Mouse (Mus musculus) heart, postnatal 0 days (tissue): ENCODE data around the gene 2410002F23Rik. TPM values are rescaled to one million over a fixed set of nuclear protein-coding genes. Genes with fewer than 3 reads are reported as not detected.

ENCODE experiments used
- ATAC-seq: fragments of 200-750 bp; cut with Nextera tagmentation; 2 replicates; pipeline ENCODE4 v1.8.0; 2017; ENCODE audit warnings: low read depth, moderate number of reproducible peaks, moderate library complexity; ENCODE audit not compliant: insufficient read depth
- DNase-seq: peaks from one replicate; pipeline ENCODE4 v3.0.0-alpha.2; 2016; ENCODE audit warnings: low spot score
- H3K27ac ChIP-seq: fragments of 300-500 bp; sonication (generic); 2 replicates; pipeline ENCODE4 v1.5.1; 2014; ENCODE audit warnings: low read depth, mild to moderate bottlenecking
- H3K27me3 ChIP-seq: fragments of 300-500 bp; sonication (generic); 2 replicates; pipeline ENCODE4 v1.6.1; 2014; ENCODE audit warnings: low read length, mixed read lengths; ENCODE audit not compliant: control insufficient read depth, insufficient read depth
- H3K36me3 ChIP-seq: fragments of 300-500 bp; sonication (generic); replicated peaks from 2 replicates; pipeline ENCODE4 v1.6.1; 2014; ENCODE audit warnings: low read length, mixed read lengths; ENCODE audit not compliant: control insufficient read depth, insufficient read depth
- H3K4me1 ChIP-seq: fragments of 300-500 bp; sonication (generic); 2 replicates; pipeline ENCODE4 v1.6.1; 2014; ENCODE audit warnings: antibody characterized with exemption; ENCODE audit not compliant: control insufficient read depth, insufficient read depth
- H3K4me2 ChIP-seq: fragments of 300-500 bp; sonication (generic); 2 replicates; pipeline ENCODE4 v1.6.1; 2014; ENCODE audit warnings: low read depth, mild to moderate bottlenecking, low read length, moderate library complexity
- H3K4me3 ChIP-seq: fragments of 300-500 bp; sonication (generic); 2 replicates; pipeline ENCODE4 v1.5.1; 2014; ENCODE audit warnings: low read depth, low read length
- H3K9ac ChIP-seq: fragments of 300-500 bp; sonication (generic); replicated peaks from 2 replicates; pipeline ENCODE4 v1.6.1; 2014; ENCODE audit warnings: low read depth, low read length, mixed read lengths
- H3K9me3 ChIP-seq: fragments of 300-500 bp; sonication (generic); replicated peaks from 2 replicates; pipeline ENCODE4 v1.6.1; 2016; ENCODE audit warnings: low read length; ENCODE audit not compliant: control insufficient read depth
- CTCF ChIP-seq: IDR thresholded peaks from 2 replicates; pipeline ENCODE4 v1.5.1; 2016; ENCODE audit warnings: antibody characterized with exemption, control low read depth, low read depth
- EP300 ChIP-seq: IDR thresholded peaks from 2 replicates; pipeline ENCODE4 v1.6.1; 2016; ENCODE audit warnings: antibody characterized with exemption, low read depth
- WGBS: fragments of 180-500 bp; shearing (Covaris S2); extraction: QIAGEN DNeasy Blood & Tissue Kit; methylation state at CpG from one replicate; pipeline ENCODE4 v1.1.7; 2014; 5-methylcytosine and 5-hydroxymethylcytosine counted together
- polyA plus RNA-seq: library from polyadenylated mRNA; unstranded; fragments of >200 nt; fragmentation: Nextera tagmentation; extraction: Ambion mirVana; gene quantifications from 2 replicates; pipeline ENCODE4 v1.2.1, GENCODE M21; 2015
- total RNA-seq: library from RNA; depleted of rRNA; stranded (reverse); fragments of >200 nt; gene quantifications from 2 replicates; pipeline ENCODE4 v1.2.3, GENCODE M21; 2014; ENCODE audit warnings: low replicate concordance

2410002F23Rik gene
- total and polyA plus RNA-seq, 2 experiments from 2014 or later = 53.1 to 130 TPM

GRCm38 (mm10) chr7:44257278-44257677 is 10.8 kb downstream of the 2410002F23Rik start, which contains the start of gene Acp4:
Gene Acp4, minus strand, starts transcription at chr7:44257378.
- Histone ChIP-seq H3K27me3 (peaks cover 5% of the 10 kb centered on the region; the same call in 1 of the 2 replicates), H3K4me1 (no peaks in the 10 kb centered on the region), H3K9ac (no peak within 1 kb of the TSS), H3K36me3 (peaks cover 15% of the 10 kb centered on the region; the same call in 1 of the 2 replicates), H3K9me3 (no peaks in the 10 kb centered on the region), H3K27ac (no peak within 1 kb of the TSS), H3K4me3 (no peak within 1 kb of the TSS), H3K4me2 (no peak within 1 kb of the TSS)
- TF ChIP-seq CTCF (no peak), EP300 (no peak)
- DNase-seq = no peak
- ATAC-seq = no peak
- 77% methylated on average over 4 of the region's 4 CpGs for WGBS

- Histone ChIP-seq H3K27ac (no peak overlapping the region), H3K4me3 (no peak overlapping the region), H3K4me1 (no peaks in the 10 kb centered on the region), H3K27me3 (peaks cover 18% of the 10 kb centered on the region), H3K9ac (no peak overlapping the region), H3K36me3 (no peaks in the 10 kb centered on the region), H3K4me2 (no peak overlapping the region), H3K9me3 (no peaks in the 10 kb centered on the region)
- no peak for ATAC-seq
- 68% methylated on average over 6 of the region's 6 CpGs for WGBS
- DNase-seq = no peak
- TF ChIP-seq CTCF (no peak), EP300 (no peak)
Observed at GRCm38 (mm10) chr7:44260410-44260809, 13.9 kb downstream of the 2410002F23Rik start.

GRCm38 (mm10) chr7:44261147-44261546 is 14.6 kb downstream of the 2410002F23Rik start, which contains the start of gene Gm15517:
Gene Gm15517, plus strand, starts transcription at chr7:44261447.
- Histone ChIP-seq H3K27me3 (peaks cover 18% of the 10 kb centered on the region), H3K4me3 (no peak within 1 kb of the TSS), H3K4me1 (no peaks in the 10 kb centered on the region), H3K27ac (no peak within 1 kb of the TSS), H3K9me3 (no peaks in the 10 kb centered on the region), H3K4me2 (no peak within 1 kb of the TSS), H3K36me3 (no peaks in the 10 kb centered on the region), H3K9ac (no peak within 1 kb of the TSS)
- ATAC-seq = no peak
- DNase-seq = no peak
- TF ChIP-seq EP300 (no peak), CTCF (no peak)
- 46% methylated on average over 5 of the region's 5 CpGs for WGBS

- Histone ChIP-seq H3K27ac (no peak overlapping the region), H3K4me2 (no peak overlapping the region), H3K36me3 (no peaks in the 10 kb centered on the region), H3K4me3 (no peak overlapping the region), H3K4me1 (no peaks in the 10 kb centered on the region), H3K9me3 (no peaks in the 10 kb centered on the region), H3K9ac (no peak overlapping the region), H3K27me3 (peaks cover 21% of the 10 kb centered on the region)
- DNase-seq = peak; percentile 84
- WGBS = 5% methylated on average over 34 of the region's 34 CpGs
- peak; percentile 71; the same call in 1 of the 2 replicates for ATAC-seq
- TF ChIP-seq EP300 = no peak
- peak; percentile 98 for TF ChIP-seq CTCF
Observed at GRCm38 (mm10) chr7:44262791-44263643, 16.5 kb downstream of the 2410002F23Rik start.

GRCm38 (mm10) chr7:44268117-44268516 is 21.6 kb downstream of the 2410002F23Rik start:
- Histone ChIP-seq H3K27me3 (peaks cover 12% of the 10 kb centered on the region; the same call in 1 of the 2 replicates), H3K4me2 (no peak overlapping the region)
- 71% methylated on average over 11 of the region's 11 CpGs for WGBS

More at GRCm38 (mm10) chr7:44268117-44268516, 21.6 kb downstream of the 2410002F23Rik start:
- ATAC-seq = no peak
- H3K27ac ChIP-seq = no peak overlapping the region
- no peaks in the 10 kb centered on the region for H3K36me3 ChIP-seq
- TF ChIP-seq CTCF (no peak), EP300 (no peak)
- H3K4me1 ChIP-seq = no peaks in the 10 kb centered on the region
- DNase-seq = no peak
- H3K9ac ChIP-seq = no peak overlapping the region
- no peak overlapping the region for H3K4me3 ChIP-seq
- no peaks in the 10 kb centered on the region for H3K9me3 ChIP-seq
